Mouse (Mus musculus): ENCODE data around the gene Hic2.
A peak's percentile ranks its signal among the peaks of the same experiment; 100 is the strongest.
"Not testable (repeated sequence)": the region's sequence is repeated elsewhere in the genome, so short reads cannot be mapped to it uniquely, and the experiment has no call there.

The Hic2 gene

GRCm38 (mm10) chr16:17232794-17233701, at the start of gene Hic2:
Gene Hic2 (plus strand): TSS chr16:17233572.
- DNase-seq: peak; percentile 97

DNA sequence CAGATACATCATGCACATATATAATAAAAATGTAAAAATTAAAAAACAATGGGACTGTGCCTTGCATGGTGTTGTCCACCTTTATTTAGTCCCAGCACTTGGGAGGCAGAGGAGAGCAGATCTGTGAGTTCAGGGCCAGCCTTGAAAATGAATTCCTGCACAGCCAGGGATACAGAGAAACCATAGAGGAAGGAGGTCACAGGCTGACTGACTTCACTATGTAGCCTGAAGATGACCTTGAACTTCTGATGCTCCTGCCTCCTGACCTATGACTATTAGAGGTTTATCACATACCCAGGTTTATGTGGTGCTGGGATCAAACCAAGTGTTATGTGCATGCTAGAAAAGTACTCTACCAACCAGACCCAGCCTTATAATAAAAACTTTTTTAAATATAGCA, 47.9 kb upstream of the Hic2 start:
- no peak for DNase-seq

DNA sequence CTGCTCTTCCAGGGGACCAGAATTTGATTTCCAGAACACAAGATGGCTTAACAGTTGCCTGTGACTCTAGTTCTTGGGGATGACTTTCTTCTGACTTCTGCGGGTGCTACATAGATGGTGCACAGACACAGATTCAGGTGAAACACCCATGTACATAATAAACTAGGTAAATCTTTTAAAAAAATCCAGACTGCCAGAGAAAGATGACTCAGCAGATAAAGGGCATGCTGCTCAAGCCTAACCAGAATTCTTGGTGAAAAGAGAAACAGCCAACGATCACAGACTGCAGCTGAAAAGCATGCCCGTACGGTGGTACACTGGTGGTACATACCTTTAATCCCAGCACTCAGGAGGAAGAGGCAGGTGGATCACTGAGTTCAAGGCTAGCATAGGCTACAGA, 39.5 kb upstream of the Hic2 start:
- no peak for DNase-seq

GRCm38 (mm10) chr16:17200121-17200952, 33.0 kb upstream of the Hic2 start:
- DNase-seq: no peak

DNA sequence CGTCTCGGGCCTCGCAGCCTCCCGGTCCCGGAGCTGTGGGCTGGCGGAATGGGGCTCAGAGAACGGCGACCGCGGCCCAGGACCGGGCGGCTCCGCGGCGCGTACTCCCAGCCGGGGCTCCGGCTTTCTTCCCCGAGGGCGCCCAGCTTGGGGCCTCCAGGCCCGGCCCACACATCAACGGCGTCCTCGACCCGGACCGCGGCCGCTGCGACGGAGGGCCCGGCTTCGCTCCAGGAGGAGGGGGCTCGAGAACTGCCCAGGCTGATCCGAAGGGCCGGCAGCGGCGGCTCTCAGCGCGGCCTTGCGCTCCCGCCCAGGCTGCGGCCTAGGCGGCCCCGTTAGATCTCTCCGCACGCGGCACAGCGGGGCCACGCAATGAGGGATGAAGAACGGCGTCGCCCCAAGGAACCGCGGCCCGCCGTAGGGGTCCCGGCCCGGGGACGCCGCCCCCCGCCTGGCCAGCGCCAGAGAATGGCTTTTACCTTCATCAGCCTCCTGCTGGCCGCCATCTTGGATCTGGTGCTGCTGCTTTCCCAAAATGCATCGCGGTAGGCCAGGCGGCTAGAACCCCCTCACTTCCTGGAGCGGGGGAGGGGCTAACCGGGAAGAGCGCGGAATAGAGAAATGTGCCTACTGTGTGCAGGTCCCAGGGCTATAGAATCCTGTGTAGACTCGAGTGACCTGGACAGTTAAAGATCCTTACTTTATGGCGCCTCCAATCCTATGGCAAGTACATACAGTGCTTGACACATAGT, 32.2 kb upstream of the Hic2 start:
- peak; percentile 88 for DNase-seq

DNA sequence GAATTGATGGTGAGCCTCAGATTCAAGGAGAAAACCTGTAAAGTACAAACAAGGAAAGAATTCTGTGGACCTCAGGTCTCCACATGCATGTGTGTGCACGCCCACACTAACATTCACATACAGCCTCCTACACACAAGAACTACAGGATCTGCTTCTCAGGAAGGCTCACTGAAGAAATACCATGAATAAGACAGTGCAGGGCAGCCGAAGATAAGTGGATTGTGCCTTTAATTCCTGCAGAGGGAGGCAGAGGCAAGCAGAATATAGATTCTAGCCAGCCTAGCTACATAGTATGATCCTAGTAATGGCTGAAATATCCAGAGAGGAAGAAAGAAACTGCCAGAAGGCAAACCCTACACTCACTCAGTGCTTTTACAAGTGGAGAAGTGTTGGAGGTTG, 31.4 kb upstream of the Hic2 start:
- DNase-seq: no peak

DNA sequence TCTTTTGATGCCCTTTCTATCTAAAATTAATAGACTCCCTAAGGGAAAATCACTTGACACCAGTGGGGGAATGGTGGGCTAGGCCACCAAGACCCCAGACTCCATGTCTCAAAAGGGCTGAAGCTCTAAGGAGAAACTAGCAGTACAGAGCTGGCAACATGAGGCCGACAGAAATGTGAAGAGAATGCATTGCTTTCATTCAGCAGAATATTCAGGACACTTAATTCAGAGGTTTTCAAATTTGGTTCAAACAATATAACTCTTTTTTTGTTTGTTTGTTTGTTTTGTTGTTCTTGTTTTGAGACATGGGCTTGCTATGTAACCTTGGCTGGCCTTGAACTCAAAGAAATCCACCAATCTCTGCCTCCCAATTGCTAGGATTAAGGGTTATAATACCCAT, 30.8 kb upstream of the Hic2 start, which contains the start of gene Ube2l3:
Gene Ube2l3, minus strand, starts transcription at position 101 of the 400 bp plus-strand sequence.
- DNase-seq: no peak

GRCm38 (mm10) chr16:17204990-17205389, 28.4 kb upstream of the Hic2 start:
- DNase-seq: peak; percentile 39

DNA sequence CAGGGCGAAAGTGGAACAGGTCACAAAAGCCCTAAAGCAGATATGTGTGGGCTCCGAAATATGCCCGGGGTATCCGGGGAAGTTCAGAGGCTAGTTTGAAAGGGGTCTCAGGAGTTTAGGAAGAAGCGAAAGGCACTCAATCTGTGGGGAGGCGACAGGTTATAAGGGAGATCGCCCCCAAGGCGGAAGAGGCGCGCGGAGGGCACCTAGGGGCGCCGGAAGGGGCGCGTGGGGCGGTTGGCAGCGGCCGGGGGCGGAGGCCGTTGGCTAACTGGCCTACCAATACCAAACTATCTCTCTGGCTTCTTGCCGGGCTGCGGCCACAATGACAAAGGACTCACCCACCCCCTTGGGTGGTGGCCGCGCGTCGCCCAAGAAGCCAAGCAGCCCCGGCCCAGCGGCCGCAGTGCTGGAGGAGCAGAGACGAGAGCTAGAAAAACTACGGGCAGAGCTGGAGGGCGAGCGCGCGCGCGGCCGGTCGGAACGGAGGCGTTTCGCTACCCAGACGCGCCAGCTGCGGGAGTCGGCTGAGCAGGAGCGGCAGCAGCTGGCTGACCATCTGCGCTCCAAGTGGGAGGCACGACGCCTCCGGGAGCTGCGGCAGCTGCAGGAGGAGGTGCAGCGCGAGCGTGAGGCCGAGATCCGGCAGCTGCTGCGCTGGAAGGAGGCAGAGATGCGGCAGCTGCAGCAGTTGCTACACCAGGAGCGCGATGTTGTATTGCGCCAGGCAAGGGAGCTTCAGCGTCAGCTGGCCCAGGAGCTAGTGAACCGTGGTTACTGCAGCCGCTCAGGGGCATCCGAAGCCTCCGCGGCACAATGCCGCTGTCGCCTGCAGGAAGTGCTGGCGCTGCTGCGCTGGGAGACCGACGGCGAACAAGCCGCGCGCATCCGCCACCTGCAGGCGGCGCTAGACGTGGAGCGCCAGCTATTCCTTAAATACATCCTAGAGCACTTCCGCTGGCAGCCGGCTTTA, 24.7 kb upstream of the Hic2 start, which contains the start of gene Rimbp3:
Gene Rimbp3, plus strand, starts transcription at position 215 of the 973 bp plus-strand sequence.
- peak; percentile 89 for DNase-seq

DNA sequence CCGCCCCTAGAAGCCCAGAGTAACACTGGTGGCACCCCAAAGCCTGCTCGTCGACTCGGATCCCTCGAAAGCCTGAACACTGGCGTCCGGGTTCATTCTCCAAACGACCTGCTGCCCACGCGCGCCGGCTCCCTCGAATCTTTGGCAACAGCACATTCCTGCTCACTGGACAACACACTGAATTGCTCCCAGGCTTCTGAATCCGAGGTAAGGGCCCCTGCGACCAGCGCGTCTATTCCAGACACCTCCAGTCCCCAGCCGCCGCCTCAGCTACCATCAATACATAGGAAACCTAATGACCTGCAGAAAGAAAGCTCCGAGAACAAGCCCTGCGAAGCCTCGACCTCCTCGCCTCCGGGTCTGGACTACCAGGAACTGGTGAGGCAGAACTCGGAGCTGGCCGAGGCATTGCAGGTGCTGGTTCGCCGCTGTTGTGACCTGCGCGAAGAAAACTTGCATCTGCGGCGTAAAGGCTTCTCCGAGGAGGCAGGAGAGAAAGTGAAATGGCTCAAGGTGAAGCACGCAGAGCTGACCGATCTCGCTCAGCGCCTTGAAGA, 23.9 kb upstream of the Hic2 start:
- DNase-seq: no peak

DNA sequence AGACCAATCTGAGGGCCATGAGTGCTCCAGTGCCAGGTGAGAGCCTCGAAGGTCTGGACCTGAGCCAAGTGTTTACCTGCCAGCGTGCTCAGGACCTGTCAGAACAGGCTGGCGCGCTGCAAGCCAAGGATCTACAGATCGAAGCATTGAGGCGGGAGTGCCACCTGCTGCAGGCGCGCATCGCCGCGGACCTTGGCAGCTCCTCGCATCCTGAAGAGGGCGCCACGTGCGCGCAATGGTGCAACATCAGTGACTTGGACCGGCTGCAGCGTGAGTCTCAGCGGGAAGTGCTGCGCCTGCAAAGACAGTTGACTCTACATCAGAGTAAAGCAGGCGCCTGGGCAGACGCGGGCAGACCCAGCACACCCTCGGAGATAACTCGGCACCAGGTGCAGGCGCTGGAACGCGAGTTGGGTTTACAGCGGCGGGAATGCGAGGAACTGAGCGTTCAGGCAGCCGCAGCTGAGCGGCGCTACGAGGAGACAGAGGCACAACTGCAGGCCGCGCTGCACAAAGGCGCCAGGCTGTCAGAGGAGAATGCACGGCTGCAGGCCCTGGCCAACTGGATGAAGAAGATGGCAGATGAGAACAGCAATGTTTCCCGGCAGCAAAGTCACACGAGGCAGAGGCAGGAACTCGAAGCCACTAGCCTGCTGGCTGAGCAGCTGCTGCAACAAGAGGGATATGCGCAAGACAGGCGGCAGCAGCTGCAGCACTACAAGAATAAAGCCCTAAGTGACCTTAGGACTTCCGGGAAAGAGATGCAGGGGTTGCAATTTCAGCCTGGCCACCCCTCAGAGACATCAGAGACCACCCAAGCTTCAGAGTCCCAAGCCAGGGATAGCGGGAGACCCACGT, 23.2 kb upstream of the Hic2 start:
- peak; percentile 93 for DNase-seq

GRCm38 (mm10) chr16:17216934-17217633, 16.3 kb upstream of the Hic2 start:
- no peak for DNase-seq

- no peak for DNase-seq
Observed at GRCm38 (mm10) chr16:17220127-17220733, 13.1 kb upstream of the Hic2 start.

DNA sequence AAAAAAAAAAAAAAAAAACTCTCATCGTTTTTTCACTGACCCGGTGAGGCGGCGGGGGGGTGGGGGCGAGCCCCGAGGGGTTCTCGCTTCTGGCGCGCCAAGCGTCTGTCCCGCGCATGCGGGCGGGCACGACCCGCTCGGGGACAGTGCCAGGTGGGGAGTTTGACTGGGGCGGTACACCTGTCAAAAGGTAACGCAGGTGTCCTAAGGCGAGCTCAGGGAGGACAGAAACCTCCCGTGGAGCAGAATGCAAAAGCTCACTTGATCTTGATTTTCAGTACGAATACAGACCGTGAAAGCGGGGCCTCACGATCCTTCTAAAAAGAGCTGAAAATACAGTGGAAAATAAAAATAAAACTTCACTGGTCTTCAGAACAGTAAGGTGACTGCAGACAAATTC, 11.2 kb upstream of the Hic2 start:
- DNase-seq: peak; percentile 93

GRCm38 (mm10) chr16:17225584-17225983, 7.8 kb upstream of the Hic2 start:
- no peak for DNase-seq

GRCm38 (mm10) chr16:17226496-17226895, 6.9 kb upstream of the Hic2 start:
- no peak for DNase-seq

GRCm38 (mm10) chr16:17231523-17231922, 1.8 kb upstream of the Hic2 start:
- DNase-seq: not testable (repeated sequence)

GRCm38 (mm10) chr16:17233702-17234498, 528 bp downstream of the Hic2 start:
- peak; percentile 38 for DNase-seq
